Mouse (Mus musculus): ENCODE data around the gene Btbd35f15. TPM values are rescaled to one million over a fixed set of nuclear protein-coding genes. Genes with fewer than 3 reads are reported as not detected.

Gene Btbd35f15
- not detected for polyA plus RNA-seq (2014; fragmentation: Illumina TruSeq; extraction: RNeasy Lipid Tissue Mini Kit (QIAGEN cat#74804); ENCODE audit: low read depth, low replicate concordance)

DNA sequence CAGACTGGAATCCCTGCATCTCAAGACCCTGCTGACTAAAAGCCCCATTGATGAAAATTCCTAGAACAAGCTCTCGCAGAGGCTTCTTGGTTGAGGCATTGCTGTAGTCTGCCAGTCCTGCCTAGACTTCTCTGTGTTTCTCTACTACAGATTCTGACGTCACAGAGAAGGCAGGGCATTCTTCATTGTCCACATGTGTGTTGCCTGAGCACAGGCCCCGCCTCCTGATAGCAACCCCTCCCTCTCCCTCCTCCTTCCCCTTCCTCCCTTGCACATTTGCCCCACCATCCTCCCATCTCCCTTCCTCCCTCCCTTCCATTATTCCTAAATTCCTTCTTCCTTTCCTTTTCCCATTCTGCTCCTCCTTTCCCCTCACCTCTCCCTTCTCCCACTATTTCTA lies at the start of gene Btbd35f15:
Gene Btbd35f15 (minus strand): TSS at position 101 of the 400 bp plus-strand sequence.

Other genes starting within 250 kb of the Btbd35f15 start
- gene Btbd35f13, start 79.9 kb upstream of the Btbd35f15 start, polyA plus RNA-seq (2014; fragmentation: Illumina TruSeq; extraction: RNeasy Lipid Tissue Mini Kit (QIAGEN cat#74804); ENCODE audit: low read depth, low replicate concordance) = not detected
- not detected for gene Btbd35f14, start 125.0 kb upstream of the Btbd35f15 start, polyA plus RNA-seq (2014; fragmentation: Illumina TruSeq; extraction: RNeasy Lipid Tissue Mini Kit (QIAGEN cat#74804); ENCODE audit: low read depth, low replicate concordance)